ENCODE assay signal across 8 mouse cellular contexts in the genomic region with DNA sequence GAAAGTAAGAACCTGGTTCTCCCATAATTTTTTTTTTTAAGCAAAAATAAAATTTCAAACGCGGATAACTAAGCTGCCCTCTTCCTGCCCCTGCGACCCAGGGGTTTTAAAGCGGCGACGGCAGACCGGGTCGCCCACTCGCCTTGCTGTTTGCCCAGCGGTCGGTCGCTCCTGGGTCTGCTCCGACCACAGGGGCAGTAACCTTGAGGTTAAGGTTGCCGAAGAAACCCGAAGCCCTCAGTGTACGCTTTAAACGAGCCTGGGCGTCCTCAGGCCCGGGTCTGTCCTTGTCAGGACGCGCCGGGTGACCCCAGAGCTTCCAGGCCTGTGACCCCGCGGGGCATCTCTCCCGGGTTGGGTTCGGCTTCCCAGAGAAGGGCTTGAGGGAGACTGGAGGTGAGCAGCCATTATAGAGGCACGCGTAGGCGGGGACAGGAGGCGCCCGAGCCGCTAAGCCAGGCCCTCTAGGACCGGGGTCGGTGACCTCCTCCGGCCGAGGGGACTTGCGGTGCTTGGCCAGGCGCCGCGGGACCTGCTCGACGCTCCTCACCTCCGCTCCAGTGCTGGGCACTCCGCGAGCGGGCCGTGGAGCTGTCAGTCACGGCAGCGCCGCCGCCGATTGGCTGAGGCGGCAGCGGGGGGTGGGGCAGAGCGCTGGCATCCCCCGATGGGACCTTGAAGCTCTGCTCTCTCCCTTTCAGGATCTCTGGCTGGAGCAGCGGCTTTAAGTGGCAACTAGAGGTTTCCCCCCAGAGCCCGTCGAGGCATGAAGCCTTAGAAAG.
DNase-seq lines count a peak whose midpoint lies in the region; ATAC-seq and TF ChIP-seq lines count a peak whose summit lies in the region.

No protein-coding gene starts in this region.

- peak overlapping the region; percentile 63 for H3K27ac ChIP-seq in hindbrain, embryonic 16.5 days (ENCODE audit: low read depth, low read length)
- H3K27ac ChIP-seq in left cerebral cortex, adult 2 months: peak overlapping the region; percentile 71
- H3K27ac ChIP-seq in macrophage: peak overlapping the region; percentile 73

- H3K4me2 ChIP-seq in hindbrain, embryonic 16.5 days (ENCODE audit: low read length): peak overlapping the region; percentile 94

- no peaks in the 10 kb centered on the region for H3K27me3 ChIP-seq in hindbrain, embryonic 16.5 days (replicated peaks; ENCODE audit: control insufficient read depth, insufficient read depth, low read length)

- under 1% methylated on average over 59 of the region's 59 CpGs for WGBS in hindbrain, embryonic 16.5 days
- under 1% methylated on average over 58 of the region's 59 CpGs for WGBS in macrophage (ENCODE audit: missing documents)

- peak; percentile 96 for DNase-seq in ZHBTc4 (ENCODE audit: low read depth, low spot score)
- DNase-seq in cerebellum, postnatal 4 days (ENCODE audit: low spot score in 2 of 2): peak; percentile 90 to 98
- peak; percentile 94 for DNase-seq in gastrocnemius, adult 18-20 months (ENCODE audit: low spot score)
- peak; percentile 87 to 88 for DNase-seq in left cerebral cortex, adult 2 months (ENCODE audit: extremely low spot score in 1 of 2, low spot score in 2 of 2)
- peak; percentile 79 for DNase-seq in retina, postnatal 7 days (ENCODE audit: low read depth, low spot score)
- peak; percentile 86 to 92 for DNase-seq in urinary bladder, adult 18-20 months (ENCODE audit: low spot score in 2 of 2)

- H3K9me3 ChIP-seq in hindbrain, embryonic 16.5 days (ENCODE audit: control insufficient read depth, low read length): no peaks in the 10 kb centered on the region

- H3K36me3 ChIP-seq in hindbrain, embryonic 16.5 days (ENCODE audit: control insufficient read depth, insufficient read depth, low read length): no peaks in the 10 kb centered on the region
- H3K36me3 ChIP-seq in macrophage (ENCODE audit: inconsistent target): 0 out of 2 replicates have a peak, but pooled peaks cover 6% of the 10 kb centered on the region

- peaks cover 15% of the 10 kb centered on the region for H3K4me1 ChIP-seq in hindbrain, embryonic 16.5 days (ENCODE audit: control insufficient read depth, insufficient read depth, low read depth, low read length)

- peaks cover 87% of the 10 kb centered on the region for H3K79me2 ChIP-seq in macrophage (ENCODE audit: inconsistent target)

- H3K4me3 ChIP-seq in hindbrain, embryonic 16.5 days (ENCODE audit: low read length): peak overlapping the region; percentile 78
- H3K4me3 ChIP-seq in left cerebral cortex, adult 2 months: peak overlapping the region; percentile 70
- peak overlapping the region; percentile 29 for H3K4me3 ChIP-seq in macrophage (ENCODE audit: inconsistent target)

- intact Hi-C loops in left cerebral cortex, adult 2 months (cut with DNase I): no loop called here

- peak; percentile 95 for ATAC-seq in hindbrain, embryonic 16.5 days

- TF ChIP-seq CTCF in left cerebral cortex, adult 2 months (IDR thresholded peaks at IDR 0.05): no peak

- peak overlapping the region; percentile 83 for H3K9ac ChIP-seq in hindbrain, embryonic 16.5 days (ENCODE audit: low read depth, low read length)

Comparison
In these comparisons a context has a peak if more than half of its experiments do, and no peak if none do; other contexts are left out.
1. Peak in every context shown above with its lines: DNase-seq, ATAC-seq, H3K4me3 ChIP-seq and H3K27ac ChIP-seq.